Mouse (Mus musculus) embryo, embryonic 11 days (tissue): Measurements from ENCODE around the gene Vav3.
A peak's percentile ranks its signal among the peaks of the same experiment; 100 is the strongest.

Experiments used
- DNase-seq: peaks from one replicate; pipeline ENCODE4 v3.0.0-alpha.2; 2015

The Vav3 gene

DNA sequence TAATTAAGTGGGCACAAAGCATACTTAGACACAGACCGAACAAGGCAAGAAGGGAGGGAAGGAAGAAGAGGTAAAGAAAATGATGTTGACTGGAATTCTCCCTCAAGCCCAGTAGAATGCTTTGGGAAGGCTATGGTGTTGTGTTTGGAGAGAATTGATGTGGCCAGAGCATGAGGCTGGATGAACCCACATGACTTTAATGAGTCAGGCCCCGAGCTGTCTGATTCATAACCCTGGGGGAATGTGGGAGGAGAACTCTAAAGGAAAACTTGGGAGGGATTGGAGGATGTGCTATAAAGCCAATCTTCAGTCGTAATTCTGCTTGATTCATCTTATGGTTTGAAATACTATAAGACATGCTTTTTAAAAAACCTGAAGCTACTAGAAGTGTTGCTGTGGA lies 175.0 kb downstream of the Vav3 start:
- no peak for DNase-seq

DNA sequence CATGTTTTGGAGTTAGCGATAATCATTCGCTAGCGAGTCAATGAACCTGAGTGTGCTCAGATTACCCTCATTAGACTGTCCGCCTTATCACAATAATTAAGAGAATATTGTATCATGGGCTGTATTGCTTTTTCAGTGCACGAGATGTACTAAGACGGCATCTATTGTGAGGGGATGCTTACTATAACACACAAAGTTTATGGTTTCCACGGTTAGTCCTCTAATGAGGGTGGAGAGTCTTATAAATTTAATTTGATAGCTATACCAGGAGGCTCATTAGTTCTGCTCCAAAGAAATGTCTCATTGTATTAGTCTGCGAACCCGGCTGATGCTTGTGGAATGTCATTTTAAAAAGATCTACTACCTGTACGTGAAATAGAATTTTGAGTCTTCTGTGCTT lies 175.9 kb downstream of the Vav3 start:
- DNase-seq: no peak

- DNase-seq: no peak
Observed at GRCm38 (mm10) chr3:109522115-109522514, 181.7 kb downstream of the Vav3 start.

- no peak for DNase-seq
Observed at GRCm38 (mm10) chr3:109525825-109526224, 185.4 kb downstream of the Vav3 start.

GRCm38 (mm10) chr3:109526246-109526645 lies 185.8 kb downstream of the Vav3 start:
- peak; percentile 91 for DNase-seq

- DNase-seq: no peak
Observed at GRCm38 (mm10) chr3:109526651-109527050, 186.2 kb downstream of the Vav3 start.

DNA sequence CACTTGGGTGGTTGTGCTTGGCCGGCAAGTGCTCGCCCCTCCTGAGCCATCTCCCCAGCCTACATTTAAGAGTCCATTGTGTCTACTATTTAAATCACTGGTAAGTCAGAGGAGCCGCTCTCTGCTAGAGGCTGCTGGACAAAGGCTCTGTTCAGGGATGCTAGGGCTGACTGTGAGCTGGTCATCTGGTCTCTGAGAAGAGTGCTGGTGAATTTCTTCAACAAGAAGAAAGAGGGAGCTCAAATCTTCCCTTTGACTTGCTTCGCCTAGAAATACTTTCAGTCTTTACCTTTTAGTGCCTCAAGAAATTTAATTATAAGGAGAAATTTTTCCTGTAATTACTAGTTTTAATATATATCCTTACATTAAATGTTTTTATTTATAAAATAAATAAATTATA lies 188.2 kb downstream of the Vav3 start:
- DNase-seq: peak; percentile 17

- DNase-seq: no peak
Observed at GRCm38 (mm10) chr3:109537686-109538085, 197.2 kb downstream of the Vav3 start.

DNA sequence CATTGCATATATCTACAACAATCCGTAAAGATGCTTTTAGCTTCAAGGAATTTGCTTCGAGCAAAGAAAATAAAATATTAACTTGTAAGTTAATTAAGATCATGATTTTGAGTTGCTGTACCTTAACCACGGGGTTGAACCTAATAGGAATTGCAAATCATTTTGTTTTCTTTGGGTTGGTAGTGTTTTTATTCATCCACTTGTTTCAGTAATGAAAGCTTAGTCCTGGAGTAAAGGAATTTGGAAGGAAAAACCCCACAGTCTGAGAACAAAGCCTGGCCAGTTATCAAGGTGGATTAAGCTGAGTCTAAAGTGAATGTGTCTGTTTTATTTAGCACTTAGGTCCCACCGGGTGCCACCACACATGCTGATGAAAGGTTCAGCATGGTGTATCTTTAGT lies 199.6 kb downstream of the Vav3 start:
- DNase-seq: no peak

- DNase-seq: peak; percentile 19
Observed at GRCm38 (mm10) chr3:109544476-109545221, 204.2 kb downstream of the Vav3 start.

DNA sequence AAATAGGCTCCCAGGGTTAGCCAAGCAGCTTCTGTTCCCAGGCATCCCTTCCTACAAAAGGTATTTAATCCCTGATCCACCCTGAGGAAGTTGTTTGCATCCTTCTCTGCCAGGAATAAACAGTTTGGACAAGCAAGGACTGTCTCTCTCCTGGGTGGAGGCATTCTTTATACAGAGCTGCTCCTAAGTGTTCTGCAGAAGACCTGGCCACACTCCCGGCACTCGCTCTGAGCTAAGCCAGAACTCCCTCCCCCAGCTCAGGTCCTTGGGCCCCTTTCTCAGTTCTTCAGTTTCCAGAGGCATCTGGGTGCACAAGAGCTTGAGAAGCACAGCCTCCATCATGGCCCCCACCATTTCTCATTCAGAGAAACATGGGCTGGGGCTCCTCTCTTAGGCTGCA lies 216.9 kb downstream of the Vav3 start:
- no peak for DNase-seq

DNA sequence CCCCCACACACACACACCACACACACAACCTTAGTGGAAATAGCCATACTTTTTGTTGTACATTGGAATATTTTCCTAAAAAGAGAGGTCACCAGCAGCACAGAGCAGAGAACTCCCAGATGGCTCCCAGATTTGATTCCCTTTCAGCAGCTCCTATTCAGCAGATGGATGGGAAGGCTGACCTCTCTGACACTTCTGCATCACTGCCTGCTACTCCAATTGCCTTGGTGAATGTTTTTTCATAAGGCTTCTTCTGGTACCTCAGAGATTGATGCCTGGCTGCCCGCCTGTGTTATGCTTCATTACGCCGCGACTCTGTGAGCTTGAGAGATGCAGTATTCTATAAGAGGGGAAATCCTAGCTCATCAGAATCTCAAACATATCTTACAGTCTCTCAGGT lies 220.8 kb downstream of the Vav3 start:
- peak; percentile 68 for DNase-seq

GRCm38 (mm10) chr3:109561776-109562175 lies 221.3 kb downstream of the Vav3 start:
- DNase-seq: no peak

- no peak for DNase-seq
Observed at GRCm38 (mm10) chr3:109562268-109562667, 221.8 kb downstream of the Vav3 start.

DNA sequence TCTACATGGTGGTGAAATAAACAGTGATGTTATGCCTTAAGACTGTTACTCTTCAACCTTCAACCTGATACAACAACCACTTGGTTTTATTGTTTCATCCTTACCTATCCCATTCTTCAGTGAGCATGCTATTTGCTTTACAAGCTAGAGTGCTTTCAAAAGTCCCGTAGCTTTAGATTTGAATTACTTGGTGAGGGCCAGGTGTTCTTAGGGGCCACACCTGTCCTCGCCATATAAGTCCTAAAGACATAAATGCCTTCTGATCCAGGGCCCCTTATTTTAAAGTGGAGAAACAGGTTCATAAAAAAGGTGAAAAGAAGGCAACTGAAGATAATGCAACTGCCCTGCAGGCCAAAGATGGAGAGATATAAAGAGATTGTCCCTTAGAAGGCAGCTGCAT lies 224.0 kb downstream of the Vav3 start:
- no peak for DNase-seq

DNA sequence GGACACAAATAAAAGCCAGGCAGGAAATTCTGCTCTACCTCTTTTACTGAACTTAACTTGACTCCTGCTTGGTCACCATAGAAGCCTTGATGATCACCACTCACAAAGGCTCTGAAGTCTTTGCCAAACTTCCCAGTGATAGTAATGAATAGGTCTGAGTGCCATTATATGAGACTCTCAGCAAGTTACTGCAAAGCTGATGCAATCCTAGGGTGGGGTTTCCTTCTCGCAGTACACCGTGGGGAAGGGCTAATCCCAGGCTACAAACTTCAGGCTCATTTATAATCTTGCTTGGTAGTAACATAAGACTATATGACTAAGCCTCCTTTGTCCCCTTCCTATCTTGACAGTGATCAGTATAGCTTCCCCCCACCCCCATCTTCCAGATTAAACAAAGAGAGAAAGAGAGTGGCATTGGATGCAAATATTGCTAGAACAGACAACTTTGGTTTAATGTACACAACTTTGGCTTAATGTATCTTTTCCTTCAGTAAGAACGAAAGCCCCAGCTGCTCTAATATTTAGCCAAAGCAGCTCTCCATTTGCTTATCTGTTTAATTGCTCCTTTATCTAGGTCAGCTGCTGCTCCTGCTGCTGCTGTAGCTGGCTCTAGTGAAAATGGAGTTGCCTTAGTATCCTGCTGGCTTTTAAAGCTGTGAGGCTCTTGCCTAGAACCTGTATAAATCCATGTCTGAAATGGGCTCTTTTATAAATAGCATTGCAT lies 228.3 kb downstream of the Vav3 start:
- DNase-seq: no peak

DNA sequence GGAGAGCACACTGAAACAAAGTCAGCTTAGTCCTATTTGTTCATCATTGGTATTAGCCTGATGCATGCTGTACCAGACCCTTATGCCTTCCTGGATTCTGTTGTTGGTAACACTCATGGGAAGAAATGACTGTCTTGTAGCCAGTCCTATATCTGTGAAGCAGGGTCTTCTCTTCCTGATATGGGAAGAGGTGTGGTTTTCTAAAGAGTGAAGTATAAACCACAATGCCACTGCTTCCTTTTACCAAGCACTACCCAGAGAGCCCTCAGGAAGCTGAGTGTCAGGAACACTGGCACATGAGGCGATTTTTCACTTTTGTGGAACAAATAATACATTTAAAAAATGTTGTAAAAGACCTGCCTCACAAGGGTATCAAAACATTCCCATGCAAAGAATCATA lies 231.0 kb downstream of the Vav3 start:
- DNase-seq: no peak

DNA sequence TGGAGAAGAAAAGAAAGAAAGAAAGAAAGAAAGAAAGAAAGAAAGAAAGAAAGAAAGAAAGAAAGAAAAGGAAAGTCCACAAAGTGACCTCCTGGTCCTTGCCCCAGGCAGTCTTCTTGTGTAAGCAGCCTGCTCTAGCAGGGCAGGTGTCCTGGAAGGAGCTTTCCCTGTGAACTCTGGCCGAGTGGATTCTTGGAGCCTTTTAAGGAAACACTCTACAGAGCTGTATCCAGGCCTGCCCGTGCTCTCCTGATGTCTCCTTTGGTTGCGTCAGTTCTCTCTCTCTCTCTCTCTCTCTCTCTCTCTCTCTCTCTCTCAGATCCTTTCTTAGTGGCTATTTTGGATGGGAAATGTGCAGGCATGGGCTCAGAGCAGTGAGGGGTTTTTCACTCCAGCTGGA lies 232.4 kb downstream of the Vav3 start:
- no peak for DNase-seq

GRCm38 (mm10) chr3:109573549-109574146 lies 233.2 kb downstream of the Vav3 start:
- DNase-seq: no peak

- DNase-seq: no peak
Observed at GRCm38 (mm10) chr3:109574161-109574560, 233.7 kb downstream of the Vav3 start.

DNA sequence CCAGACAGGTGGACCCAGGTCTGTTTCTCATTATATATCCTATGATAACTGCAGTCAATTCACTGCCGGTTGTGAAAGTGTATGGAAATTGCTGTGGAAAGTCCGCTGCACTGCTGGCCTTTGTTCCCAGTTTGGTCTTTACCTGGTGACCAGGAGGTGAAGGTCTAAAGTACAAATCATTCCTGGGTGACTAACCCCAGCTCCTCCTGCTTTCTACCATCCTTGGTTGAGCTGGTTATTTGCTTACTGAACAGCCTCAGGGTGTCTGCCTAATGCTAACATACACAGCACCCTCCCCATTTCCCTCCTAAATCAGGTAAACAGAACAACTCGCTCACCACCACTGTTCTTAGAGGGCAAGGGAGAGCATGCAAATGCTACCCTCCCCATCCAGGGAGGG lies 237.9 kb downstream of the Vav3 start:
- no peak for DNase-seq

DNA sequence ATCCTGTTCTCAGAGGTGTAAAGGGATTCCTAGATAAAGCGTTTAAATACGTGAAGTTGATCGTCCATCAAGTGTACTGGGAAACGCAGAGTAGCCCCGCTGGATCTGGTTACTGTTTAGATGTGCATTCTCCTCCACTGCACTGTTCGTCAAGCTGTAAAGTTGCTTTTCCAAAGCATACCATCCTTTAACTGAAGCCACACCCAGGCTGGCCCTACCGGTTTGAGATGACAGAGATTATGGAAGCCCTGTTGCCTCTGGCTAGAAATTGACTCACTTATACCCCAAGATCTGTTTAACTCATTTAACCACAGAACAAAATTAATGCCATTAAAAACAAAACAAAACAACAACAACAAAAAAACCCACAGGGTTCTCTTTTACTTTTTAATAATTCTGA lies 238.5 kb downstream of the Vav3 start:
- DNase-seq: no peak

DNA sequence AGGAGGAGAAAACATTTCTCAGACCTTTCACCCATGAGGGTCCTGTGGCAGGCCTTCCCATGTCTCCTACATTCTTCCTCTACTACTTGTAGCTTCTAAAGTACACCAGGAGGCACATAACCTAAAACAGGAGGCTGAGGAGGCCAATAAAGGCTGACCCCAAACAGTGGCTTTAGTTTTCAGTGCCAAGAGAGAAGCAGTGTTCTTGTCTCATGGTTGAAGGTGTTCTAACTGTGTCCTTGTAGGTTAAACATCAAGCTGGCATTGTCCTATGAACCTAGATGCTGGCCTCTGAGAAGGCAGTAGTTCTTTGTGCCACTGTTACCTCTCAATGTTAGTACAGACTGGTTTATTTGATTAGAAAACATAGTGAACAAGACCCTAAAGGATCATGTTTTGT lies 245.5 kb downstream of the Vav3 start:
- DNase-seq: no peak

- no peak for DNase-seq
Observed at GRCm38 (mm10) chr3:109592970-109593369, 252.5 kb downstream of the Vav3 start.
